Mouse (Mus musculus) heart, postnatal 4 days (tissue): ENCODE data around the gene Ctbp1. TPM values are rescaled to one million over a fixed set of nuclear protein-coding genes. Genes with fewer than 3 reads are reported as not detected.

Source experiments
- DNase-seq: peaks from one replicate; pipeline ENCODE4 v3.0.0; 2021
- total RNA-seq, 2 experiments: library from RNA; stranded (reverse); gene quantifications; 2 replicates each; pipeline ENCODE4 v1.2.3; 2021

The Ctbp1 gene
- total RNA-seq, 2 experiments from 2014 or later: 264 to 274 TPM

GRCm38 (mm10) chr5:33239934-33240333, 34.9 kb downstream of the Ctbp1 start:
- DNase-seq: no peak

GRCm38 (mm10) chr5:33239111-33239714, 35.6 kb downstream of the Ctbp1 start:
- DNase-seq: no peak

- no peak for DNase-seq
Measured at GRCm38 (mm10) chr5:33238256-33238645, 36.5 kb downstream of the Ctbp1 start.

- DNase-seq: no peak
Measured at GRCm38 (mm10) chr5:33237600-33238255, 37.1 kb downstream of the Ctbp1 start.

- peak; percentile 70 for DNase-seq
Measured at GRCm38 (mm10) chr5:33234391-33235031, 40.3 kb downstream of the Ctbp1 start.

- no peak for DNase-seq
Measured at GRCm38 (mm10) chr5:33232791-33233190, 42.0 kb downstream of the Ctbp1 start.

GRCm38 (mm10) chr5:33230285-33230684, 44.5 kb downstream of the Ctbp1 start:
- peak; percentile 55 for DNase-seq

GRCm38 (mm10) chr5:33228428-33228827, 46.4 kb downstream of the Ctbp1 start:
- DNase-seq: peak; percentile 64

GRCm38 (mm10) chr5:33225673-33226072, 49.1 kb downstream of the Ctbp1 start:
- DNase-seq: no peak

GRCm38 (mm10) chr5:33224491-33224890, 50.3 kb downstream of the Ctbp1 start:
- no peak for DNase-seq

GRCm38 (mm10) chr5:33222841-33223744, 51.7 kb downstream of the Ctbp1 start:
- no peak for DNase-seq

- no peak for DNase-seq
Measured at GRCm38 (mm10) chr5:33222389-33222788, 52.4 kb downstream of the Ctbp1 start.

GRCm38 (mm10) chr5:33220350-33221044, 54.3 kb downstream of the Ctbp1 start:
- no peak for DNase-seq

GRCm38 (mm10) chr5:33219831-33220230, 55.0 kb downstream of the Ctbp1 start:
- no peak for DNase-seq

GRCm38 (mm10) chr5:33218746-33219449, 55.9 kb downstream of the Ctbp1 start:
- no peak for DNase-seq

- DNase-seq: peak; percentile 64
Measured at GRCm38 (mm10) chr5:33218081-33218480, 56.7 kb downstream of the Ctbp1 start, which contains the start of gene Spon2. Spon2 (minus strand) TSS chr5:33218455.

- no peak for DNase-seq
Measured at GRCm38 (mm10) chr5:33217663-33218062, 57.1 kb downstream of the Ctbp1 start.

GRCm38 (mm10) chr5:33214723-33215122, 60.1 kb downstream of the Ctbp1 start:
- DNase-seq: no peak

- no peak for DNase-seq
Measured at GRCm38 (mm10) chr5:33211254-33211653, 63.5 kb downstream of the Ctbp1 start.

GRCm38 (mm10) chr5:33210515-33210914, 64.3 kb downstream of the Ctbp1 start:
- DNase-seq: no peak

GRCm38 (mm10) chr5:33208533-33209245, 66.1 kb downstream of the Ctbp1 start:
- no peak for DNase-seq
